Mouse (Mus musculus): ENCODE measurements around the gene Map3k13. TPM values are rescaled to one million over a fixed set of nuclear protein-coding genes. Genes with fewer than 3 reads are reported as not detected.
"Not testable (repeated sequence)": the region's sequence is repeated elsewhere in the genome, so short reads cannot be mapped to it uniquely, and the experiment has no call there.

Gene Map3k13
- polyA plus RNA-seq, 1 experiment = 1.8 TPM

GRCm38 (mm10) chr16:21785000-21785399, 9.1 kb upstream of the Map3k13 start:
- no peak for TF ChIP-seq CTCF (IDR thresholded peaks at IDR 0.05; ENCODE audit: insufficient read depth, low read length)
- TF ChIP-seq POLR2A (IDR thresholded peaks at IDR 0.05; ENCODE audit: borderline replicate concordance, extremely low read depth, low read depth, low read length) = no peak
- WGBS = 79% methylated on average over 4 of the region's 4 CpGs
- H3K4me1 ChIP-seq (ENCODE audit: control insufficient read depth, insufficient read depth, low read length) = 0 out of 2 replicates have a peak, but pooled peaks cover 2% of the 10 kb centered on the region
- no peak overlapping the region for H3K4me3 ChIP-seq (replicated peaks; ENCODE audit: extremely low read depth, low read depth, low read length)
- no peak for DNase-seq

GRCm38 (mm10) chr16:21786317-21786716, 7.8 kb upstream of the Map3k13 start:
- no peak for DNase-seq
- no peak overlapping the region for H3K4me3 ChIP-seq (replicated peaks; ENCODE audit: extremely low read depth, low read depth, low read length)
- WGBS = 92% methylated on average over 8 of the region's 8 CpGs
- no peak for TF ChIP-seq CTCF (IDR thresholded peaks at IDR 0.05; ENCODE audit: insufficient read depth, low read length)
- no peak for TF ChIP-seq POLR2A (IDR thresholded peaks at IDR 0.05; ENCODE audit: borderline replicate concordance, extremely low read depth, low read depth, low read length)
- 0 out of 2 replicates have a peak, but pooled peaks cover 2% of the 10 kb centered on the region for H3K4me1 ChIP-seq (ENCODE audit: control insufficient read depth, insufficient read depth, low read length)

- Histone ChIP-seq H3K4me3 (replicated peaks; ENCODE audit: extremely low read depth, low read depth, low read length) (peak within 1 kb of the TSS; percentile 94), H3K4me1 (ENCODE audit: control insufficient read depth, insufficient read depth, low read length) (0 out of 2 replicates have a peak, but pooled peaks cover 2% of the 10 kb centered on the region)
- TF ChIP-seq POLR2A (IDR thresholded peaks at IDR 0.05; ENCODE audit: borderline replicate concordance, extremely low read depth, low read depth, low read length) (peak; percentile 51; the same call in 1 of the 2 replicates), CTCF (IDR thresholded peaks at IDR 0.05; ENCODE audit: insufficient read depth, low read length) (no peak)
- peak; percentile 75 for DNase-seq
- WGBS = 5% methylated on average over 28 of the region's 28 CpGs
Observed at GRCm38 (mm10) chr16:21787516-21788353, 6.4 kb upstream of the Map3k13 start, which contains the start of gene Ehhadh. Gene Ehhadh (minus strand): TSS chr16:21787807.

- TF ChIP-seq CTCF (IDR thresholded peaks at IDR 0.05; ENCODE audit: insufficient read depth, low read length) (no peak), POLR2A (IDR thresholded peaks at IDR 0.05; ENCODE audit: borderline replicate concordance, extremely low read depth, low read depth, low read length) (no peak)
- H3K4me1 ChIP-seq (ENCODE audit: control insufficient read depth, insufficient read depth, low read length) = 0 out of 2 replicates have a peak, but pooled peaks cover 2% of the 10 kb centered on the region
- no peak for DNase-seq
- no peak overlapping the region for H3K4me3 ChIP-seq (replicated peaks; ENCODE audit: extremely low read depth, low read depth, low read length)
- 60% methylated on average over 3 of the region's 3 CpGs for WGBS
Observed at GRCm38 (mm10) chr16:21788581-21788980, 5.6 kb upstream of the Map3k13 start.

GRCm38 (mm10) chr16:21789180-21789579, 5.0 kb upstream of the Map3k13 start:
- TF ChIP-seq CTCF (IDR thresholded peaks at IDR 0.05; ENCODE audit: insufficient read depth, low read length) = no peak
- TF ChIP-seq POLR2A (IDR thresholded peaks at IDR 0.05; ENCODE audit: borderline replicate concordance, extremely low read depth, low read depth, low read length) = no peak
- no peak overlapping the region for H3K4me3 ChIP-seq (replicated peaks; ENCODE audit: extremely low read depth, low read depth, low read length)
- H3K4me1 ChIP-seq (ENCODE audit: control insufficient read depth, insufficient read depth, low read length) = 0 out of 2 replicates have a peak, but pooled peaks cover 2% of the 10 kb centered on the region
- DNase-seq = no peak
- 72% methylated on average over 2 of the region's 2 CpGs for WGBS

GRCm38 (mm10) chr16:21790469-21790868, 3.7 kb upstream of the Map3k13 start:
- H3K4me1 ChIP-seq (ENCODE audit: control insufficient read depth, insufficient read depth, low read length) = 0 out of 2 replicates have a peak, but pooled peaks cover 4% of the 10 kb centered on the region
- H3K4me3 ChIP-seq (replicated peaks; ENCODE audit: extremely low read depth, low read depth, low read length) = no peak overlapping the region
- no peak for DNase-seq
- TF ChIP-seq CTCF (IDR thresholded peaks at IDR 0.05; ENCODE audit: insufficient read depth, low read length) (no peak), POLR2A (IDR thresholded peaks at IDR 0.05; ENCODE audit: borderline replicate concordance, extremely low read depth, low read depth, low read length) (no peak)
- WGBS = 14% methylated on average over 1 of the region's 1 CpGs

- 46% methylated on average over 3 of the region's 3 CpGs for WGBS
- Histone ChIP-seq H3K4me3 (replicated peaks; ENCODE audit: extremely low read depth, low read depth, low read length) (no peak overlapping the region), H3K4me1 (ENCODE audit: control insufficient read depth, insufficient read depth, low read length) (peaks cover 7% of the 10 kb centered on the region)
- DNase-seq = no peak
- no peak for TF ChIP-seq CTCF (IDR thresholded peaks at IDR 0.05; ENCODE audit: insufficient read depth, low read length)
- no peak for TF ChIP-seq POLR2A (IDR thresholded peaks at IDR 0.05; ENCODE audit: borderline replicate concordance, extremely low read depth, low read depth, low read length)
Observed at GRCm38 (mm10) chr16:21791779-21792178, 2.4 kb upstream of the Map3k13 start.

- not testable (repeated sequence) for H3K4me1 ChIP-seq (ENCODE audit: control insufficient read depth, insufficient read depth, low read length); H3K4me3 ChIP-seq (replicated peaks; ENCODE audit: extremely low read depth, low read depth, low read length); DNase-seq
- 26% methylated on average over 2 of the region's 2 CpGs for WGBS
Observed at GRCm38 (mm10) chr16:21793080-21793810, 901 bp upstream of the Map3k13 start.

GRCm38 (mm10) chr16:21794697-21795045, 525 bp downstream of the Map3k13 start:
- Histone ChIP-seq H3K4me1 (ENCODE audit: control insufficient read depth, insufficient read depth, low read length) (peaks cover 5% of the 10 kb centered on the region), H3K4me3 (replicated peaks; ENCODE audit: extremely low read depth, low read depth, low read length) (peak overlapping the region; percentile 95)
- no peak for DNase-seq
- under 1% methylated on average over 14 of the region's 14 CpGs for WGBS
- TF ChIP-seq CTCF (IDR thresholded peaks at IDR 0.05; ENCODE audit: insufficient read depth, low read length) (no peak), POLR2A (IDR thresholded peaks at IDR 0.05; ENCODE audit: borderline replicate concordance, extremely low read depth, low read depth, low read length) (no peak)
